Mouse (Mus musculus): ENCODE measurements around the gene Gdi2.
"Not testable (repeated sequence)": the region's sequence is repeated elsewhere in the genome, so short reads cannot be mapped to it uniquely, and the experiment has no call there.

Gdi2 gene

DNA sequence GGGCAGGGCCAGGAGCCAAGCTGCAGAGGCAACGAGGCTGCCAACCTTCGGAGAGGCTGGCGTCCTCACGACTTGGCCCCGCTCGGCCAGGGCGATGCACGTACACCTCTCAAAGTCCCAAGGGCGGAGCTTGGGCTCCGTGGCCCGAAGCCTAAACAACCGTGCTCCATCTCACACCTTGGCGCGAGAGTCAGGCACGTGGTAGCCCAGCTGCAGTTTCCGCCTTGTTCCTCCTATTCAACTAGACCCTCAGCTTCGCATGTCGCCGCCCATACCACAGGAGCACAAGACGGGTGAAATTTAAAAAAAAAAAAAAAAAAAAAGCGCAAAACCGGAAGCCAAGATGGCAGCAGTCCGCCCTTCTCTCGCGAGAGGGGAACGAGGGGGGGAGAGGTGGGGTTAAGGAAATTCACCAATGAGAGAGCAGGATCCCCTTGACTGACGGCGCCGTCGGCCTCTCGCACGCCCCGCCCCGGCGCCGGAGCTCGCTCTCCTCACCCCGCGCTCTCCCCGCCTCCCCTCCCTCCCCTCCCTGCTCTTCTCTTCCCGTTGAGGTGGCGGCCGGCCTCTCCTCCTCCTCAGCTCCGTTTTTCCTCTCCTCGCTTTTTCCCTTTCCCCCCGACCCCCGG lies at the start of gene Gdi2:
Gene Gdi2 (plus strand): TSS at position 470 of the 629 bp plus-strand sequence.
- DNase-seq (ENCODE audit: low read depth in 2 of 2, low spot score in 2 of 2): peak; percentile 89 to 96

DNA sequence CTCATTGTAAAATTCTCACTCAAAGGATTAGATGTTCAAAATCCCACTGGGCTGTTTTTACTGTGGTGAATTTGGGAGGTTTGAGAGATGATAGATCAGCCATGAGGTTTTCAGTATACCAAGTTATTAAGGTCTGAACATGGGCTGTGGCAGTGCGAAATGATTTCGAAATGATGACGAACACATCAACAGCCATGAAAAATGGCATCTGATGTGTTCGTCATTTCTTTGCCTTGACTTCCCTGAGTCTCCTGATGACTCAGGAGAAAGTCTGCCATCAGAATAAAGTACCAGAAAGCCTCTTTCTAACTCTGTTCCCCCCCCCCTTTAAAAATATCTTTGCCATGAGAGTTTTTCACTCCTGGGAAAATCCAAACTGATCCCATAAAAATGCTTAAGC lies 42.3 kb upstream of the Gdi2 start:
- DNase-seq (ENCODE audit: low read depth in 2 of 2, low spot score in 2 of 2): no peak

DNA sequence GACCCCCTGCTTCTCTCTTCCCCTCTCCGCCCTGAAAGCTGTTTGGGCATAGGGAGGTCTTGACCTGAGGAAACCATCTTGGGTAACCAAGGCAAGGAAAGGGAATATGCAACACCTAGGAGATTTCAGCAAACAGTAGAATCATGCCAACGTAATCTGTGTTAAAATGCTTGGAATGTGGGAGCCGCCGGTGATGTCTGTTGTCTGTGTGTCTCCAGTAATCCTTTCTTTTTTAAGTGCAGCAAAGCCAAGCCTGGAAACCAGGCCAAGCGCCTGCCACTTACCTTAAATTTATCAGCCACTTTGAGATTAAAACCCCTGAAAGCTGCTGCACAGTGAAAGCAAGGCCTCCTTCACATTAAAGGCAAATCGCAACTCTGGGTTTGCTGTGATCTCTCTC lies 36.8 kb upstream of the Gdi2 start:
- not testable (repeated sequence) for DNase-seq (ENCODE audit: low read depth in 2 of 2, low spot score in 2 of 2)

DNA sequence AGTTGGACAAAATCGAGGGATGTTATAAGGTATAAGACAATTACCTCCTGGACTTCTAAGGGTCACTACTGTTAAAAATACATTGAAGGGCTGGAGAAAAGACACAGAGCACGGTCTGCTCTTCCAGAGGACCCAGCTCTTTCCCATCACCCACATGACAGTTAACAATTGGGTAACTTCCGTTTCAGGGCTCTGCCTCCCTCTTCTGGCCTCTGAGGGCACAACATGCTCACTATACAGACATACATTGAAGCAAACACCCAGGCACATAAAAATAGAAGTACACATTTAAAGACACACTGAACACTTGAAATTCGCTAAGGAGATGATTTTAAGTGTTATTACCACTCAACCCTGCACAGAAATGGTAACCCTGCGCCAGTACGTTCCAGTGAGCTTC lies 22.5 kb upstream of the Gdi2 start:
- not testable (repeated sequence) for DNase-seq (ENCODE audit: low read depth in 2 of 2, low spot score in 2 of 2)

DNA sequence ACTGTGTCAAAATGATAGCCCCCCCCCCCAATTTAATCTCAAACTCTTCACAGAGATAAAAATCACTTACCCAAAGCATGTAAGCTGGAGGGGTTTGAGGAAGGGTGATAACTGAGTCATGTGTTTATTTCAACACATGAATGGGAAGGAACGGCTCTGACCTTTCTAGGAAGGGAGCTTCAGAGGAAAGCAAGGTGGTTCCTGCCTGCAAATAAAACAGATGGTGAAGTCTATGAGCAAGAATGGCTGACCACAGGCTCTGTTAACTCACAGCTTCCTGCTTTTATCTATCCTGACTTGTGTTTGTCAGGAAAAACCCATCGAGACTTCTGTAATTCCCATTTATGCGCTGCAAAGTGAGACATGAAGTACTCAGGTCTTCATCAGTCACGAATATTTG lies 18.5 kb upstream of the Gdi2 start:
- not testable (repeated sequence) for DNase-seq (ENCODE audit: low read depth in 2 of 2, low spot score in 2 of 2)

DNA sequence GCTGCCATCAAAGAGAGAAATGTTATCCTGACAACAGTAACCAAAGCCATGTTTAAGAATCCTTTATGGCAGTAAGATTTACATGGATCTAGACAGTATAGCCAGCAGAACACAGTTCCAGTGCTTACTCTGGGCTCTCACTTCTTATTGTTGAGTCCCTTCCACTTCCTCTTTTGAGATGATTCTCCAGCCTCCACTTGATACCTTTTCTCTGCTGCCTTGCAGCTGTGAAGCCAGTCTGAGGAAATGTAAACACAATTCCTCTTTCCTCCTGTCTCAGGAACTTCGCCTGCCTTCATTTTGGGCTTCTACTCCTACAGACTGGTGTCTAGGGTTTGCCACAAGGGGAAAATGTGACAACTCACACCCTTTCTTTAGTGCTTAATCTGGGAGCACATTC lies 17.9 kb upstream of the Gdi2 start:
- not testable (repeated sequence) for DNase-seq (ENCODE audit: low read depth in 2 of 2, low spot score in 2 of 2)

DNA sequence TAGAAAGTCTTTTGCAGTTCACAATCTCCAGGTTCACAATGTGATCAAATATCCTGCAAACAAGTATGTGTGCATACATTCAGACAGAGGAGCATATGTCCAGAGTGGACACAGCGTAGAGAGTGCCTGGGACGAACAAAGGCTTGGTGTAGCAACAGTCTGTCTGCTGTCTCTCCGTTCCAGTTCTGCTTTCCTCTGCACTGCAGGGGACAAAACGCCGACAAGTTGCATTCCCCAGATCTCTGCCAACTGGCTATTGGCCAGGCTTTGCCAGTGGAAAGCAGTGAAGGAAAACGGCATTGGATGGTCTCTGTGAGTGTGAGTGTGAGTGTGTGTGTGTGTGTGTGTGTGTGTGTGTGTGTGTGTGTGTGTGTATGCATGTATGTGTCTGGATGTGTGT lies 14.4 kb upstream of the Gdi2 start:
- no peak for DNase-seq (ENCODE audit: low read depth in 2 of 2, low spot score in 2 of 2)

DNA sequence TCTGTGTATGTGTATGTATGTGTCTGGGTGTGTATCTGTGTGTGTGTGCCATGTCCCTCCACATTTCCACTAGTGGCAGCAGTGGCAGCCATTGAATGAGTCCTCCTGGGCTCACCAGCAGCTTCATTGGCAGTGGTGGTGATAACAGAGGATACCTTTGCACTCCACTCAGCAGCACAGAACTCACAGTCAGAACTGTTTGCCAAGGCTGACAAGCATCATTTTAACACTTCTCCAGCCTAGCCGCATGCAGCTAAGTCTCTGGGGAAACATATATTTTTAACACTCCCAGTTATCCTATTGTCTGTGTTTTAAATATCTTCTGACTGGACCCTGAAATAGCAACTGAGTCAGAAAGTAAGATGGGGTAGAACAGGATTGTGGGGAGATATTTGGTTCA lies 13.9 kb upstream of the Gdi2 start:
- no peak for DNase-seq (ENCODE audit: low read depth in 2 of 2, low spot score in 2 of 2)

DNA sequence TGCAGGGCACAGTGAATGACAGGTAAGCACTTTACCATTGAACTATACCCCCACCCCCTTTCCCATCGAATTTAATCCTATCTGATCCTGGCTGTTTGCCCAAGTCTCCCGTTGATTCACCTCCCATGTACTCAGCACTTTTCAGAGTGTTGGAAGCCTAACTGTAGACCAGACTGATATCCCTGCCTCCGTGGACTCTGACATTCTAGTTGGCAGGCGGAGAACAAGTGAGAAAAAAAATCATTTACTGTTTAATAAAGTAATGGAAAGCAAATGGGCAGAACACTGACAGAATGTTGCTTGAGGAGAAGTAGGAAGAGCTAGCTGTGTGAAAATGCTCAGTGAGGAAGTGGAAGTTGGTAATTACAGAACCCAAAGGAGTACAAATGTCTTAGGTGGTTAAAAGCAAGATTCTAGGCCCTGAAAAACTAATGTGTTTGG lies 12.2 kb upstream of the Gdi2 start:
- no peak for DNase-seq (ENCODE audit: low read depth in 2 of 2, low spot score in 2 of 2)

DNA sequence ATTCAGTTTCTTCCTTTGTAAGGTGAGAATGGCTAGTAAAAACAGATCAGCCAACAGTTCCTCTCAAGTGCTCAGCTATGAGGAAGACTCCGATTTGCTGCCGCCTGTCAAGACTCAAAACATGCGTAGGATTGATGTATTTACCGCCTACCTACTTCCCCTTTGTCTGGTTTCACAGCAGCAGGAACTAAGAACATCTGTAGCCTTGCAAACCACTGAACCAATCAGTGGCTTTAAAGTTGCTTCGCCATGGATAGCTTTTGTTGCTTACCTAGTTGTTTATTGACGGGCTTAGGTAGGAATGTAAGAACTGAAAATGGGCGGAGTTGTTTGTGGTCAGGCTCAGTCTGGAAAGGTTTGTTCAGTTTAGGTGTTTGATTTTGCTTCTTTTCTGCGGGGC lies 11.5 kb upstream of the Gdi2 start:
- DNase-seq (ENCODE audit: low read depth in 2 of 2, low spot score in 2 of 2): peak; percentile 49 to 53

DNA sequence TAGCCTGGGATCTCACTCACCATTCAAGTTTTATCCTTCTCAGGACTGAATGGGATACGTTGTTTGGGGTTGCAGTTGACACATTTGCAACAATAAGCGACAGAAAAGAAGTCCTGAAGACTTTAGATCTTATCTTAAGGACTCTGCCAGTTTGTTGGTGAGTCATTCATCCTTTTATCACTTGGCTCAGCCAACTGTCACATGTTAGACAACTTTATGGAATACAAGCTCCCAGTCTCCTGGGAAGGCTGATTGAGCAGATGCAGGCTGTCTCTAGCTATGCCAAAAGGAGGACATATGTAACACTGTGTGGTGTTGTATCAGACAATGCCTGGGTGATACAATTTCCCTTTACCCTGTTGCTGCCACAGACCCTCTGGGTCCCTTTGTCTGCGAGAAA lies 7.4 kb upstream of the Gdi2 start:
- DNase-seq (ENCODE audit: low read depth in 2 of 2, low spot score in 2 of 2): no peak

DNA sequence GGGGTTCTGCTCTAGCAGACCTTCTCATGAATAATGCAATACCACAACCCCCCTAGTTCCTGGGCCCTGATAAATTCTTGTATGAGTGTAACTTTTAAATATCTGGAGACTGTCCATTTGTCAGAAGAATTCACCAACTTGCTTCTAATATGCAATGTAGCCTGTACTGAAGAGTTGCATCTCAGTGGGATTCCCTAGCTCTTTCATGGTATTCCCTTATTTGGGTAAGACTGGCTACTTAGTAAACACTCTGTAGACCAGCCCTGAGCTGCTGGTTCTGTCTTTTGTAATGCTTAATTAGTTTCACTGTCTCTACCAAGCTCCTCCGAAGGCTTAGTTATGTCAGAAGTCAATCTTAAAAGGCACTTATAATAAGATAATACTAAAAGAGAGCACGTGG lies 6.7 kb upstream of the Gdi2 start:
- not testable (repeated sequence) for DNase-seq (ENCODE audit: low read depth in 2 of 2, low spot score in 2 of 2)

DNA sequence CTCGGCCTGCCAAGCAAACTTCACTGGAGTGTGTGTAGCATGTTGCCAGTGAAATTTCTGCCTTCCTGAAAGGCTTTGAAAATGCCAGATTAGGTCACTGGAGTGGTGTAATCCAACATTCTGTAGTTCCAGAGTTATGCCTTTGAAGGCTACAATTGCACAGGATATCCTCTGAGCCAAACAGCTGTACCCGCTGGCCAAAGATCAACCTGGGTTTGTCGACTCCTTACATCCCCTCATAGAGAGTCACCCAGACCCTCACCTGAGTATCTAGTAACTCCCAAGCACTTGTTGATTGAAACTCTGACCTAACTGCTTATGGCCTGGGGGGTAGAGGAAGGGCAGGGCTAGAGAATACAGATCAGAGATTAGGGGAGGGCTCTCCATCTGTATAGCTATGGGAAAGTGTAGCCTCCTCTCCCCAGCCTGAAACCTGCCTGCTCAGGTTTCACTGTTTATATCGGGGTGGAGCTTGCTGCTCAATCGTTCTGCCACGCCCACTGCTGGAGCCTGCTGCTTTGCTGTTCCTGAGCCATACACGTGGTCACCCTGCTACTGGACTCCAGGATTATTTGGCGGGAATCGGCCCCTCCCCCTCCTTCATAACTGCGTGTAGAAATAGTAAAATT lies 6.1 kb upstream of the Gdi2 start:
- no peak for DNase-seq (ENCODE audit: low read depth in 2 of 2, low spot score in 2 of 2)

DNA sequence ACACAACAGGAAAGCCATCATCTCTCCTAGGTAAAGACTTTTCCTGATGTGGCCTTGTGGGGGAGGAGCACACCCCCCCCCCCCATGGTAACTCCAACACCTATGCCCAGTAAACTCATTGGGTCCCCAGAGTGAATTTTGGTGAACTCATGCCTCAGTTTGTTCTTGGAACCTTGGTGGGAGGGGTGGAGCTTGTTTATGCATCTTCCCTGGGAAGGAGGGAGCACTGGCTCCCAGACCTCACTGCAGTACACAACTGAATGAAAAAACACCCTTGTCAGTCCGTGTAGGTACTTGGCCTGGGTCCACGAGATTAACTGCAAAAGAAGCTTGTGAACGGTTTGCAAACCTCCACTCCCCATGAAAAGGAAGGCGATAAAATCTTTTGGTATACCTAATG lies 5.4 kb upstream of the Gdi2 start:
- DNase-seq (ENCODE audit: low read depth in 2 of 2, low spot score in 2 of 2): no peak

DNA sequence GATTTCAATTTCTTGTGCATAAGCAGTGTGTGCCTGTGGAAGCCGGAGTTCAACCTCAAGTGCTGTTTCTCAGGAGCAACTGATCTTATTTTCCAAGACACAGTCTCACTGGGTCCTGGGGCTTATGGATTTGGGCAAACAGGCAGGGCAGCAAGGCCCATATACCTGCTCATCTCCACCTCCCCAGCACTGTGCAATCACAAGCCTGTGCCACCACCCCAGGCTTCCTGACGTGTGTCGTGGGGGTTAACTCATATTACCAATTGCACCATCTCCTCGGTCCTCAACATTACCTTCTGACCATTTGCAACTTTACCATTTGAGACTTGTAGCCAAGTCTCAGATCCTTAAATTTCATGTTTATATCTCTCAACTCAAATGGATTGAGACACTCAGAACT lies 3.7 kb upstream of the Gdi2 start:
- no peak for DNase-seq (ENCODE audit: low read depth in 2 of 2, low spot score in 2 of 2)

DNA sequence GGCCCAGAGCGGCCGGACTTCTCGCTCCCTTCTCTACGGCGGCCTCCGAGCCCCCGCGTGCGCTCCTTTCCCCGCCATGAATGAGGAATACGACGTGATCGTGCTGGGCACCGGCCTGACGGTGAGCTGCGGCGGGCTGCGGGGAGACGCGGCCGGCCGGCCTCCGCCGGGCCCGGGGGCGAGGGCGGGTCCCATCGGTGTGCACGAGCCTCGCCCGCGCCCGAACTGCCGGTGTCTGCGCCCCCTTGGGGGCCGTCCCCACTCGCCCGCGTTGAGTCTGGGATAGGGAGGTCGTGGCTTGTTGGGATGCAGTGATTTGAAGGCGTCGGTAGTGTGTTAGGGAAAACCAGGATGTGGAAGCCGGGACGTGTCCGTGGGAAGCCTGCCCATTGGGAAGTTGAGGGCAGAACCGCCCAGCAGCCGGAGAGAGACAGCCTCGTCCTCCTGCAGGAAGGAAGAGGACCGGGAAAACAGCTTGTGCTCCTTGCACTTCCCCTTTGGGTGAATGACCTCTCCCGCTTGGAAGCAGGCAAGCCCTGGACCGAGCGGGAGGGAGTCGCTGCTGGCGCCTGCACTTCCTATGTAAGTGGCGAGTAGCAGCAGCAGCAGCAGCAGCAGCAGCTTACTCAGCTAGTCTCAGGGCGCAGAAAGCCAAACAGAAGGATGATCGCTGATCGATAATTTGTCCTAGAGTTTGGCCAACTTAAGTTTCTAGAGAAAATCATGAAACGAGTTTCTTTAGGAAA lies 533 bp downstream of the Gdi2 start:
- peak; percentile 15 to 32 for DNase-seq (ENCODE audit: low read depth in 2 of 2, low spot score in 2 of 2)

DNA sequence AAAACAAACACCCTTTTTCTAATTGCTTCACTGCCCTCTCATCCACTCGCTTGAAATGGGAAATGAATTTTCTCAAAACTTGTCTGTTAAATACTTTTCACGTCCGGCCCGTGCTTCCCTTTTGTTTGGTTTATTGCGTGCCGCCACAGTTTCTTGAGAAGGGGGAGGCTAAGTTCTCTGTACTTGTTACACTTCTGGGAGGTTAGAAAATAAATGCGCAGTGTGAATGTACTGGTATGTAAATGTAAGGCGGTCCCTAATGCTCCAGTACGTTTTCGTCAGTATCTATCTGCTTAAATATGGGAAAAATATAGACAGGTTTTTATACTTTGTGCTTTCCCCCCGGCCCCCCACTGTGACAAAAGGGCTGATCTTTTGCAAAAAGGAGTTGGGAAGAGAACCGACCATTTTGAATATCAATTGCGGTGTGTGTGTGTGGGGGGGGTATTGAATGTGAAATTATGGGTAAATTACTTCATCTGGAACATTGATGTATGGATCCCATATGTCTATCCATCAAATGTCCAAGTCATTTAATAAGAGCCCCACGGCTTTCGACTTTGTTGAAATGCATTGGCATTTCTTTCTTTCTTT lies 1.2 kb downstream of the Gdi2 start:
- DNase-seq (ENCODE audit: low read depth in 2 of 2, low spot score in 2 of 2): peak in 1 of 2 experiments; percentile 11

DNA sequence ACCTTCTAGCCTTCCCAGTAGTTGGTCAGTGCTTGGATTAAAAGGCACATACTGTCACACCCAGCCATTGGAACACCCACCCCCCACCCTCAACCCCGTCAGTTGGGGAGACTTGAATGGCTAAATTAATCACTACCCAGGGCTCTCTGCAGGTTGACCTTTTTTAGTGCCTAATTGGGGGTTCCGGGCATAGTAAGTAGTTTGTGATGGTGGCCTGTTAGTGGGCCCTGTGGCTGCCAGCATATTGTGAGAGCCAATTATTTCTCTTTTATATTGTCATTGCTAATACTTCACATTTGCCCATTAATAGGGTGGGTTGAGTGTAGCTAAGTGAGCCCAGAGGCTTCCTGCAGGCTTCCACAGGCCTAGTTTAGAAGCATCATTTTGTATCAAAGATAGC lies 2.3 kb downstream of the Gdi2 start:
- DNase-seq (ENCODE audit: low read depth in 2 of 2, low spot score in 2 of 2): no peak

DNA sequence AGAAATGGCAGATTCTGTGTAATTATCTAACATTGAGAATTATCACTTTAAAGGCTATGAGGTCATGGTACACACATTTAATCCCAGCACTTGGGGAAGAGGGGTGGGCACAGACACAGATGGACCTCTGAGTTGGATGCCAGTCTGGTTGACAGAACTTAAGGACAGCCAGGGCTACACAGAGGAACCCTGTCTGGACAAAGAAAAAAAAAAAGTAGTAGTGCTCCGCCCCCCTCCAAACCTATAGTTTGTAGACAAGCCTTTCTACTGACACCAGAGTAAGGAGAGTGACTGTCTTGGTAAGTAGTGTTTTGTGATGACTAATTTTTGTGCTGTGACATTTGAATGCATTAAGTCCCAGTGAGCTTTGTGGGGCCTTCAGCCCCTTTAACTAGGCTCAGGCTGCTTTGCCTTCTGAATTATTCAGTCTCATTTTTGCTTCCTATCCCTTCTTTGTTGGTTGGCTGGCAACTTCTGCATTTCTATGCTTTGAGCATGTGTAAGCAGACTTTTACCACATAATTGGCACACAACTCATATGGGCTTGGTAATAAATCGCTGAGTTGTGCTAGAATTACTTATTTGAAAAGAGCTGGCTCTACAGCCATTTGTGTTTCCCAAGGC lies 3.4 kb downstream of the Gdi2 start:
- DNase-seq (ENCODE audit: low read depth in 2 of 2, low spot score in 2 of 2): no peak

DNA sequence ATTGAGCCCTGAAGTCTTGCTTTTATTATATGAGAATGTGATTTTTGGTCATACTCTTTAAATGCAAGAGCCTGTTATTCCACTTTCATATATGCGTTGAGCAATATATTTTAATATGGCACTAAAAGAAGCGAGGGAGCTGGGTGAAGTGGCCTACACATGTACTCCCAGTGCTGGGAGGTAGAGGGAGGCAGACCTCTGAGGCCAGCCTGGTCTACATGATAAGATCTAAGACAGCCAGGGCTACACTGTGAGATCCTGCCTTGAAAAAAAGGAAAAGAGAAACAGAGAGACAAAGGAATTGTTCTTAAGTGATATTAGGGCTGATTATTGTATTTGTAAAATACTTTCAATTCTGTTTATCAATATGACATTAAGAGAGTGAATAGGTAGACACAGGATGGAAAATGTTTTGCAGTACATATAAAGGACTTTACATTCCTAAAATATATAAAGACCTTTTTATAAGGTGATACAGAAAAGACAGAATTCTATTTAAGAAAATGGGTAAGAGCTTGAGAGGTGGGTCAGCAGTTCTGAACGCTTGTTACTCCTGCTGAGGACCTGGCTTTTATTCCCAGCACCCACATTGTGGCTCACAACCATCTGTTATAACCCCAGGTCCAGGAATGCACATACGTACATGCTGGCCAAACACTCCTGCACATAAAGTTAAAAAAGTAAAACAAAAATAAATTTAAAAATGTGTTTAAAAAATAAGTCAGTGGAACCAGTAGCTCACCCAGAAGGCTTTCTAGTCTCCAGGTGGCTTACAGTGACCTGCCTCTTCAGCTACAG lies 6.4 kb downstream of the Gdi2 start:
- no peak for DNase-seq (ENCODE audit: low read depth in 2 of 2, low spot score in 2 of 2)

DNA sequence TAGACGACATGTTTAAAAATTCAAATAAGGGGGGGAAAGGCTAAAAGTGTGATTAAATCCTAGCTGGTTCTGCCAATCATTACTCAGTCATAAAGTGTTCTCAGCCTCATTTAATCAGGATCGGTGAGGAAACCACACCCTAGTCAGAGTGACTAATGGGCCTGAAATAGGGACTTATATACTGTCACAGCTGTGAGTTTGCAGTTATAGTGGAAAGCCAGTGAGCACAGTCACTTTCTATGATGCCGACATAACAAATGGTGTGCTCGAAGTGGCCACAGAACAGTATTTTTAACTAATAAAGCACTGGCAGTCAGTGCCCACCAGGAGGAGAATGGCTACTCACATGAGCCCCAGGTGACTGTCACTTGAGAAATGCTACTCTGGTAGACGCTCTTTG lies 7.1 kb downstream of the Gdi2 start:
- no peak for DNase-seq (ENCODE audit: low read depth in 2 of 2, low spot score in 2 of 2)
